Mouse (Mus musculus) C2C12 (cell line): ENCODE data around the gene Rsph1. TPM values are rescaled to one million over a fixed set of nuclear protein-coding genes. Genes with fewer than 3 reads are reported as not detected.

Source experiments
- H3K27me3 ChIP-seq: one replicate; pipeline ENCODE4 v1.6.1; 2011; ENCODE audit not compliant: control insufficient read depth, insufficient read depth, insufficient read length
- H3K36me3 ChIP-seq: one replicate; pipeline ENCODE4 v1.6.1; 2011; ENCODE audit not compliant: control insufficient read depth, insufficient read depth
- H3K4me3 ChIP-seq: one replicate; pipeline ENCODE4 v1.5.1; 2011; ENCODE audit warnings: mild to moderate bottlenecking, control low read depth; ENCODE audit not compliant: poor library complexity, insufficient read depth, severe bottlenecking
- H3K79me2 ChIP-seq: one replicate; pipeline ENCODE4 v1.6.1; 2011; ENCODE audit not compliant: control insufficient read depth, insufficient read depth
- H3K79me3 ChIP-seq: one replicate; pipeline ENCODE4 v1.6.1; 2011; ENCODE audit warnings: low read depth, control low read depth
- H3ac ChIP-seq: one replicate; pipeline ENCODE3; 2011; ENCODE audit warnings: low read depth; ENCODE audit not compliant: control insufficient read depth, insufficient read length
- CEBPB ChIP-seq: IDR thresholded peaks from one replicate; pipeline ENCODE4 v1.6.1; 2011; ENCODE audit warnings: low read depth, mild to moderate bottlenecking, control low read depth, moderate library complexity
- CTCF ChIP-seq: IDR thresholded peaks from one replicate; pipeline ENCODE4 v1.5.1; 2011; ENCODE audit not compliant: control insufficient read depth, insufficient read depth, insufficient read length
- FOSL1 ChIP-seq: IDR thresholded peaks from one replicate; pipeline ENCODE4 v1.8.0; 2011; ENCODE audit warnings: mild to moderate bottlenecking, low read length; ENCODE audit not compliant: poor library complexity, insufficient read depth, severe bottlenecking
- MAX ChIP-seq: IDR thresholded peaks from one replicate; pipeline ENCODE4 v1.6.1; 2011; ENCODE audit warnings: mild to moderate bottlenecking, control low read depth
- MYOD1 ChIP-seq: IDR thresholded peaks from one replicate; pipeline ENCODE4 v1.6.1; 2011; ENCODE audit warnings: low read depth; ENCODE audit not compliant: control insufficient read depth, insufficient read length
- MYOG ChIP-seq: IDR thresholded peaks from one replicate; pipeline ENCODE4 v1.6.1; 2011; ENCODE audit not compliant: control insufficient read depth, insufficient read length; ENCODE audit errors: extremely low read depth
- USF1 ChIP-seq: IDR thresholded peaks from one replicate; pipeline ENCODE4 v1.6.1; 2011; ENCODE audit warnings: low read depth, mild to moderate bottlenecking, control low read depth, moderate library complexity
- polyA plus RNA-seq: library from polyadenylated mRNA; unstranded; fragments of >200 nt; fragmentation: generic; extraction: Trizol; gene quantifications from one replicate; pipeline ENCODE4 v1.2.1, GENCODE M21; 2012; ENCODE audit warnings: missing spikeins

The Rsph1 gene
- polyA plus RNA-seq, 1 experiment, result 0.20 TPM

DNA sequence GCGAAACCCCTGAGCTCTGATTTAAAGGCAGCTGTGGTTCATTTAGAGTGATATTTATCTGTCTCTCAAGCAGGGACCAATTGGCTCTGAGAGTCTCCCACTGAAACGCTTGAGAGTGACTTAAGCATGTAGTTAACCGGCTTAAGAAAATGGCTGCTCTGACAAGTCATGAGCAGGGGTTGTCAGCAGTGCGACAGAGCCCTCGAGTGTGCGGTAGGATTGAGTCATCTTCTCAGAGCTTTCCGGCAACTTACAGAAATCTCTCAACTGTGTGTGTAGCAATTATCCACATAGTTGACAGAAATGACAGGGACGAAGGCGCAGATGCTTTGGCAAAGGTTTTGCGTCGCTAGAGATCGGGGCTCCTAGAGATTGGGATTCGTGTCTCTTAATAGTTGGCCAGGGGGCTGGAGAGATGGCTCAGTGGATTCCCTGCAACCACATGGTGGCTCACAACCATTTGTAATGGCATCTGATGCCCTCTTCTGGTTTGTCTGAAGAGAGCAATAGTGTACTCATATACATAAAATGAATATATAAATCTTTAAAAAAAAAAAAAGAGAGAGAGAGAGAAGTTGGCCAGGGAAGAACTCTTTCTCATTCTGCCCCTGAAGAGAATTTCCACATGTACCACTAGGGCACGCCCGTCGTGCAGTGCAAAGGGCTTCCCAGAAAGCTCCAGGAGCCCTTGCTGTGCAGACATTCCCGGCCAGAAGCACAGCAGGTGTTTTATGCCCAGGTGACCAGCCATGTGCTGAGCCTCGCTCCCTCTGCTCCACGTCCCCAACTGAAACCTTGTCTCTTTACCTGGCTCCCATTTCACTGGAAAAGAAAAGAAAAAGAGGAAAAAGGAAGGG is 4.9 kb upstream of the Rsph1 start:
- no peaks in the 10 kb centered on the region for H3K79me3 ChIP-seq
- H3K36me3 ChIP-seq, result no peaks in the 10 kb centered on the region
- H3K79me2 ChIP-seq, result no peaks in the 10 kb centered on the region
- peaks cover 4% of the 10 kb centered on the region for H3K27me3 ChIP-seq
- TF ChIP-seq CEBPB (no peak), MYOD1 (no peak), USF1 (no peak), CTCF (no peak), MYOG (no peak)
- H3ac ChIP-seq, result no peak overlapping the region
- H3K4me3 ChIP-seq, result no peak overlapping the region

GRCm38 (mm10) chr17:31280269-31280668 is 3.1 kb upstream of the Rsph1 start:
- H3K27me3 ChIP-seq, result peaks cover 4% of the 10 kb centered on the region
- H3ac ChIP-seq, result no peak overlapping the region
- no peaks in the 10 kb centered on the region for H3K79me2 ChIP-seq
- H3K4me3 ChIP-seq, result no peak overlapping the region
- H3K36me3 ChIP-seq, result no peaks in the 10 kb centered on the region
- no peaks in the 10 kb centered on the region for H3K79me3 ChIP-seq
- TF ChIP-seq MAX, result no peak
- TF ChIP-seq CEBPB, result no peak

- H3ac ChIP-seq, result no peak overlapping the region
- no peaks in the 10 kb centered on the region for H3K79me3 ChIP-seq
- no peak overlapping the region for H3K4me3 ChIP-seq
- peaks cover 4% of the 10 kb centered on the region for H3K27me3 ChIP-seq
- no peaks in the 10 kb centered on the region for H3K36me3 ChIP-seq
- no peaks in the 10 kb centered on the region for H3K79me2 ChIP-seq
- TF ChIP-seq CEBPB, result no peak
- no peak for TF ChIP-seq USF1
- TF ChIP-seq CTCF, result no peak
- no peak for TF ChIP-seq FOSL1
- TF ChIP-seq MYOG, result no peak
- no peak for TF ChIP-seq MYOD1
- no peak for TF ChIP-seq MAX
These were observed 2.4 kb upstream of the Rsph1 start for GRCm38 (mm10) chr17:31279541-31279940.

- Histone ChIP-seq H3K27me3 (peaks cover 5% of the 10 kb centered on the region), H3K4me3 (no peak overlapping the region), H3K79me2 (no peaks in the 10 kb centered on the region), H3K36me3 (no peaks in the 10 kb centered on the region), H3K79me3 (no peaks in the 10 kb centered on the region), H3ac (no peak overlapping the region)
- no peak for TF ChIP-seq MYOG
- no peak for TF ChIP-seq CTCF
- no peak for TF ChIP-seq CEBPB
- no peak for TF ChIP-seq USF1
- TF ChIP-seq MAX, result no peak
- no peak for TF ChIP-seq FOSL1
- TF ChIP-seq MYOD1, result no peak
These were observed 748 bp upstream of the Rsph1 start for GRCm38 (mm10) chr17:31277931-31278330.

- Histone ChIP-seq H3K79me3 (no peaks in the 10 kb centered on the region), H3K27me3 (peaks cover 5% of the 10 kb centered on the region), H3K4me3 (no peak overlapping the region), H3K36me3 (no peaks in the 10 kb centered on the region), H3ac (no peak overlapping the region), H3K79me2 (no peaks in the 10 kb centered on the region)
- TF ChIP-seq FOSL1, result no peak
These were observed 819 bp downstream of the Rsph1 start for GRCm38 (mm10) chr17:31276207-31276921.

GRCm38 (mm10) chr17:31275181-31275580 is 2.0 kb downstream of the Rsph1 start:
- Histone ChIP-seq H3K27me3 (peaks cover 5% of the 10 kb centered on the region), H3K4me3 (no peak overlapping the region), H3ac (no peak overlapping the region), H3K79me2 (no peaks in the 10 kb centered on the region), H3K79me3 (no peaks in the 10 kb centered on the region), H3K36me3 (no peaks in the 10 kb centered on the region)
- TF ChIP-seq FOSL1 (no peak), MAX (no peak)
